Mouse (Mus musculus): ENCODE measurements around the gene Stk31. TPM values are rescaled to one million over a fixed set of nuclear protein-coding genes. Genes with fewer than 3 reads are reported as not detected.

Stk31 gene
- total RNA-seq (2023), result not detected in 2 replicates

GRCm38 (mm10) chr6:49395316-49395715, at the start of gene Stk31:
Gene Stk31 (plus strand): TSS chr6:49395604.

DNA sequence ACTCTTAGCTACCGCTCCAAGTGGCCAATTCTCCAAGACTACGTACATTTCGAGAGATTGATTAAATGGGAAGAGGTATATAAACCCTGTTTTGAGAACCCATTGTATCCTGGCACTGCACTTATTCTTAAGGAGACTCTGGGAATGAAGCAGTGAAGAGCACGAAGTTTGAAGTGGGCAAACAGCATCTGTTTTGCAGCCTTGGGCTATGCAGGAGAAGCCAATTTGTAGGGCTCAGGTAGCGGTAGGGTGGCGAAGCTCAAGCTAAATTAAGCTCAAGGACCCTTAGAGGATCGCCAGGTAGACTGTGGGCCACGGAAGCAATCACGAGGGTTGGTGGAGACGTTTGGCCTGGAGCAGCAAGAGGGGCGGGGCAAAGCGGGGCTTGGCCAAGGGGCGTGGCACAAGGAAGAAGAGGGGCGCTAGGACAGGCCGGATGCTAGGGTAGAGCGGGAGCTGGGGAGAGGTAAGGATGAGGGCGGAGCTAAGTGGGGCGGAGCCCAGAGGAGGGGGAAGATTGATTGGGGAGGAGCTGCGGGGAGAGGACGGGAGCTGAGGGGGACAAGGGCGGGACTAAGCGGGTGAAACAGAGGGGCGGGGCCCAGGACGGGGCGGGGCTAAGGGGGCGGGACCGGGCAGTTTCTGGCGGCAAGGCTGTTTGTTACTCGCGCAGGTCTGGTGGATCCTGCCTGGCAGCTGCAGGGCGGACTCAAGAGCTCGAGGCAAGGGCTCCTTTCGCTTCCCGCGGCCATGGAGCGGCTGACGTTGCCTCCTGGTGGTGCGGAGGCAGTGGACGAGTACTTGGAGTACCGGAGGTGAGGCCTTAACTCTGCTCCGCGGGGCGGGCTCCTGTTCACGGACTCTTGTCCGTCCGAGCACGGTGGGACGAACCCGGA, 28.0 kb upstream of the Stk31 start, which contains the start of gene Fam221a:
Gene Fam221a, plus strand, starts transcription at position 581 of the 896 bp plus-strand sequence.

Other genes starting within 250 kb of the Stk31 start
- gene Igf2bp3, start 180.6 kb upstream of the Stk31 start, total RNA-seq (2023), result 0.45 TPM in 1 of 2 replicates, not detected in the other
- 218 and 281 TPM in 2 replicates for gene Tra2a, start 131.6 kb upstream of the Stk31 start, total RNA-seq (2023)
- 13.6 and 14.4 TPM in 2 replicates for gene Ccdc126, start 76.3 kb upstream of the Stk31 start, total RNA-seq (2023)
- gene Fam221a, start 27.9 kb upstream of the Stk31 start, total RNA-seq (2023), result 4.1 and 4.3 TPM in 2 replicates

All from neutrophil, adult 65 days (primary cell).